Mouse (Mus musculus): ENCODE data around the gene Ctbp1. TPM values are rescaled to one million over a fixed set of nuclear protein-coding genes. Genes with fewer than 3 reads are reported as not detected.
A peak's percentile ranks its signal among the peaks of the same experiment; 100 is the strongest.

Gene Ctbp1
- polyA plus RNA-seq, 1 experiment from 2014 or later: 398 TPM

GRCm38 (mm10) chr5:33234391-33235031, 40.3 kb downstream of the Ctbp1 start:
- H3K4me3 ChIP-seq (ENCODE audit: low read length): no peak overlapping the region
- no peaks in the 10 kb centered on the region for H3K36me3 ChIP-seq (ENCODE audit: control insufficient read depth, insufficient read depth, low read length)
- no peak overlapping the region for H3K4me2 ChIP-seq (replicated peaks; ENCODE audit: low read depth, low read length)
- H3K27ac ChIP-seq (ENCODE audit: low read depth, low read length): no peak overlapping the region
- peak; percentile 33; the same call in 1 of the 2 replicates for ATAC-seq (ENCODE audit: low FRiP score, low TSS enrichment)
- H3K27me3 ChIP-seq (ENCODE audit: control insufficient read depth, insufficient read depth, low read length): no peaks in the 10 kb centered on the region
- H3K9ac ChIP-seq (ENCODE audit: low read depth, low read length): no peak overlapping the region
- H3K9me3 ChIP-seq (ENCODE audit: control insufficient read depth, low read length): no peaks in the 10 kb centered on the region
- peaks cover 13% of the 10 kb centered on the region; the same call in 1 of the 2 replicates for H3K4me1 ChIP-seq (ENCODE audit: control insufficient read depth, insufficient read depth, low read length)
- 47% methylated on average over 13 of the region's 13 CpGs for WGBS

DNA sequence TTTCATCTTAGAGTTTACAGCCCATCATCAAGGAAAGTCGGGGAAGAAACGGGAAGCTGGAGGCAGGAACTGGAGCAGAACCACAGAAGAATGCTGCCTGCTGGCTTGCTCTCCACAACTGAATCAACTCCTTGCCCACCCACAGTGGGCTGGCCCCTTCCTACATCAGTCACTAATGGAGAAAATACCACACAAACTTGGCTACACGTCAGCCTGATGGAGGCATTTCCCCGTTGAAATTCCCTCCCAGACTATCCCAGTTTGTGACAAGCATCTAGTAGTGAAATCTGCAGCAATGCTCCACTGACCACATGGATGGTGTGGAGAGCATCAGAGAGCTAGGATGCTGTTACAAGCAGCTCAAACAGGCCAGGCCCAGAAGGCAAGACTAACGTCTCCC, 42.0 kb downstream of the Ctbp1 start:
- ATAC-seq (ENCODE audit: low FRiP score, low TSS enrichment): no peak

DNA sequence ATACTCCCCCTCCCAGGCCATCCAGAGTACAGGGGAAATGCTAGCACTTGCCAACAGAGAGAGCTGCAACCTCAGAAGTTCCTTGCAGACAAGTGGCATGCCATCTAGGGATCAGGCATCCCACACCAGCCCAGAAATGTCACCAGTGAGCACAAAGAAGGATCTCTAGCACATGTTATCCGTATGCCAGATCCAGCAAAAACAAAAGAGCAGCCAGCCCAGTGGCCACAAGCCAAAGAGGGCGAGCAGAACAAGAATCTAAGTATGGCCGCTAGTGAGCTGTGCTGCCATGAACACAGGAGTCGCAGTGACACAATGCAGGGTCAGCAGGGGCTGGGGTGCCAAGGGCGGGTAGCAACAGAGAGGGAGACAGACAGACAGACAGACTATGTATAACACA, 44.5 kb downstream of the Ctbp1 start:
- H3K9ac ChIP-seq (ENCODE audit: low read depth, low read length): no peak overlapping the region
- no peak overlapping the region for H3K27ac ChIP-seq (ENCODE audit: low read depth, low read length)
- H3K4me1 ChIP-seq (ENCODE audit: control insufficient read depth, insufficient read depth, low read length): peaks cover 11% of the 10 kb centered on the region
- no peak overlapping the region for H3K4me2 ChIP-seq (replicated peaks; ENCODE audit: low read depth, low read length)
- no peaks in the 10 kb centered on the region for H3K27me3 ChIP-seq (ENCODE audit: control insufficient read depth, insufficient read depth, low read length)
- H3K9me3 ChIP-seq (ENCODE audit: control insufficient read depth, low read length): no peaks in the 10 kb centered on the region
- WGBS: 59% methylated on average over 5 of the region's 5 CpGs
- ATAC-seq (ENCODE audit: low FRiP score, low TSS enrichment): no peak
- H3K36me3 ChIP-seq (ENCODE audit: control insufficient read depth, insufficient read depth, low read length): no peaks in the 10 kb centered on the region
- no peak overlapping the region for H3K4me3 ChIP-seq (ENCODE audit: low read length)

More for the DNA sequence above, 42.0 kb downstream of the Ctbp1 start:
- H3K27ac ChIP-seq (ENCODE audit: low read depth, low read length): no peak overlapping the region
- no peak overlapping the region for H3K9ac ChIP-seq (ENCODE audit: low read depth, low read length)
- no peaks in the 10 kb centered on the region for H3K36me3 ChIP-seq (ENCODE audit: control insufficient read depth, insufficient read depth, low read length)
- no peak overlapping the region for H3K4me2 ChIP-seq (replicated peaks; ENCODE audit: low read depth, low read length)
- no peak overlapping the region for H3K4me3 ChIP-seq (ENCODE audit: low read length)
- no peaks in the 10 kb centered on the region for H3K27me3 ChIP-seq (ENCODE audit: control insufficient read depth, insufficient read depth, low read length)
- 73% methylated on average over 5 of the region's 5 CpGs for WGBS
- H3K9me3 ChIP-seq (ENCODE audit: control insufficient read depth, low read length): no peaks in the 10 kb centered on the region
- H3K4me1 ChIP-seq (ENCODE audit: control insufficient read depth, insufficient read depth, low read length): peaks cover 14% of the 10 kb centered on the region

DNA sequence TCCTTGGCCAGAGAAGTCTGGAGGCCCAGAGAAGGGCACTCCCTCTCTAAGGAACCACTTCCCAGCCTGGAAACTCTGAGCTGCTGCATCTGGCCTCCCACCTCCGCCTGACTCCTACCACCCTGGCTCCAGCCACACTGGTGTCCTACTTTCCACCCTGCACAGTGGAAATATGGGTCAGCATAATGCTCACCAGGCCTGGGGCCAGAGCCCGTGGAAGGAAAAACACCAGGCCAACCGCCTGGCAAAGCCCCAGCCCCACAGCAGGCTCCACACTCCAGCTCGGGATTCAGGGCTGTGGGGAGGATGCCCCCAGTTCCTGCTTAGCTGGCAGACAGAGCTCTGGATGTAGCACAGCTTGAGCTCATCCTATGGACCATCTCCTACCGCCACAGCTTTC, 46.4 kb downstream of the Ctbp1 start:
- Histone ChIP-seq H3K27me3 (ENCODE audit: control insufficient read depth, insufficient read depth, low read length) (no peaks in the 10 kb centered on the region), H3K4me1 (ENCODE audit: control insufficient read depth, insufficient read depth, low read length) (peaks cover 6% of the 10 kb centered on the region), H3K4me3 (ENCODE audit: low read length) (no peak overlapping the region), H3K27ac (ENCODE audit: low read depth, low read length) (peak overlapping the region; percentile 20; the same call in 1 of the 2 replicates), H3K4me2 (replicated peaks; ENCODE audit: low read depth, low read length) (no peak overlapping the region), H3K9ac (ENCODE audit: low read depth, low read length) (no peak overlapping the region), H3K9me3 (ENCODE audit: control insufficient read depth, low read length) (no peaks in the 10 kb centered on the region), H3K36me3 (ENCODE audit: control insufficient read depth, insufficient read depth, low read length) (no peaks in the 10 kb centered on the region)
- no peak for ATAC-seq (ENCODE audit: low FRiP score, low TSS enrichment)
- 68% methylated on average over 5 of the region's 5 CpGs for WGBS

DNA sequence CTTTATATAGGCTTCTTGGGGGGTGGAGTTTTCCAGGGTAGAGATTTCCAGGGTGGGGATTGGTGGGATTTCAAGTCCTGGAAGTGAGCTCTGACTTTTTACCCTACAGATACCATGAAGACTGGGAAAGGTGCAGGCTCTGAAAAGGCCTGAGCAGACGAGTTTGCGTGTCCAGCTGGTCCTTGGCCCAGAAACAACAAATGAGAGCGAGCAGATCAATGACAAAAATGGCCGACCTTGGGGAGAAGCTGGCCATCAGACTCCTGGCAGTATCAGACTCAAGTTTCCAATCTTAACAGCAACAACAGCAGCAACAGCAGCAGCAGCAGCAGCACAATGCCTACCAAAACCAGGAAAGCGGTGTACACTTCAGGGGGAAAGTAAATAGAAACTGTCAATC, 49.1 kb downstream of the Ctbp1 start:
- 79% methylated on average over 5 of the region's 5 CpGs for WGBS
- Histone ChIP-seq H3K9me3 (ENCODE audit: control insufficient read depth, low read length) (no peaks in the 10 kb centered on the region), H3K4me1 (ENCODE audit: control insufficient read depth, insufficient read depth, low read length) (peaks cover 6% of the 10 kb centered on the region), H3K4me2 (replicated peaks; ENCODE audit: low read depth, low read length) (no peak overlapping the region), H3K27ac (ENCODE audit: low read depth, low read length) (no peak overlapping the region), H3K4me3 (ENCODE audit: low read length) (no peak overlapping the region), H3K36me3 (ENCODE audit: control insufficient read depth, insufficient read depth, low read length) (no peaks in the 10 kb centered on the region), H3K9ac (ENCODE audit: low read depth, low read length) (no peak overlapping the region), H3K27me3 (ENCODE audit: control insufficient read depth, insufficient read depth, low read length) (no peaks in the 10 kb centered on the region)
- no peak for ATAC-seq (ENCODE audit: low FRiP score, low TSS enrichment)

- no peak overlapping the region for H3K4me3 ChIP-seq (ENCODE audit: low read length)
- no peak overlapping the region for H3K9ac ChIP-seq (ENCODE audit: low read depth, low read length)
- no peaks in the 10 kb centered on the region for H3K36me3 ChIP-seq (ENCODE audit: control insufficient read depth, insufficient read depth, low read length)
- no peak overlapping the region for H3K4me2 ChIP-seq (replicated peaks; ENCODE audit: low read depth, low read length)
- H3K27ac ChIP-seq (ENCODE audit: low read depth, low read length): no peak overlapping the region; the same call in 1 of the 2 replicates
- peaks cover 6% of the 10 kb centered on the region for H3K4me1 ChIP-seq (ENCODE audit: control insufficient read depth, insufficient read depth, low read length)
- H3K27me3 ChIP-seq (ENCODE audit: control insufficient read depth, insufficient read depth, low read length): no peaks in the 10 kb centered on the region
- H3K9me3 ChIP-seq (ENCODE audit: control insufficient read depth, low read length): no peaks in the 10 kb centered on the region
- WGBS: 71% methylated on average over 7 of the region's 7 CpGs
- ATAC-seq (ENCODE audit: low FRiP score, low TSS enrichment): no peak
Observed at GRCm38 (mm10) chr5:33224491-33224890, 50.3 kb downstream of the Ctbp1 start.

DNA sequence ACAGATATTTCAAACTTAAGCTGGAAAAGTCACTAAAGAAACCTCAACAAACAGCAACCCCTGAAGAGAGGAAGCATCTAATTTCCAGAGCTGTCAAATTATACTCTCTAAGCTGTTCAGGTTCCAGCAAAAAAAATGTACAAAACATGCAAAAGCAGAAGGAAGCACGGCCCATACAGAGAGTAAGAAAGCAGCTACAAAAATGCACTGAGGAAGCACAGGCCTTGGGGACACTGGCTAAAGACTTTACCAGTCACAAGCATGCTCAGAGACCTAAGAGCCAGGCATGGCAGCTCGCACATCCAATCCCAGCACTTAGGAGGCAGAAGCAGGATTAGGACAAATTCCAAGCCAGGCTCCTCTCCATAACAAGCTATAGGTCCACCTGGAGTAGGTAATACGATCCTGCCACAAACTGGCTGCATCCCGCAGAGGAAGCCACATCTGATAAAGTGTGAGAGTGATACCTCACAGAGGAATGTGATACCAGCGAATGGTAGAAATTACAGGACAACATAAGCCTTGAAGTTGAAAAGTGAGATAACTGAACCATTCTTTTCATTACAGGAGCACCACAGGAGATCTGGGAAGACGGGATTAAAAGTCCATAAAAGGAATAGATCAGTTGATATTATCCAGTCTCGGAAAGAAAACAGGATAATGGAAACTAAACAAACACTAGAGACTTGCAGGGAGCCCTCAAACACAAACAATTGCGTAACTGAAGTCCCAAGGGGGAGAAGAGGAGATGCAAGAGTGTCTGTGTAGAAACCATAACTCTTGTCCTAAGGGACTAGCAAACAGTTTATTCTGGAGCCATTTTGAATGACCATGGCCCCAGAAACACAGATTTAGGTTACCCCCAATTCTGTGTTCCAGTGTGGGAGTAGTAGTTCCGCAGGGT, 51.7 kb downstream of the Ctbp1 start:
- Histone ChIP-seq H3K27ac (ENCODE audit: low read depth, low read length) (no peak overlapping the region), H3K27me3 (ENCODE audit: control insufficient read depth, insufficient read depth, low read length) (no peaks in the 10 kb centered on the region), H3K36me3 (ENCODE audit: control insufficient read depth, insufficient read depth, low read length) (no peaks in the 10 kb centered on the region), H3K4me2 (replicated peaks; ENCODE audit: low read depth, low read length) (no peak overlapping the region), H3K4me3 (ENCODE audit: low read length) (no peak overlapping the region), H3K9me3 (ENCODE audit: control insufficient read depth, low read length) (no peaks in the 10 kb centered on the region), H3K4me1 (ENCODE audit: control insufficient read depth, insufficient read depth, low read length) (peaks cover 7% of the 10 kb centered on the region), H3K9ac (ENCODE audit: low read depth, low read length) (no peak overlapping the region)
- no peak for ATAC-seq (ENCODE audit: low FRiP score, low TSS enrichment)
- 39% methylated on average over 9 of the region's 9 CpGs for WGBS

GRCm38 (mm10) chr5:33222389-33222788, 52.4 kb downstream of the Ctbp1 start:
- no peak overlapping the region for H3K4me3 ChIP-seq (ENCODE audit: low read length)
- H3K4me2 ChIP-seq (replicated peaks; ENCODE audit: low read depth, low read length): no peak overlapping the region
- H3K27ac ChIP-seq (ENCODE audit: low read depth, low read length): no peak overlapping the region
- no peaks in the 10 kb centered on the region for H3K27me3 ChIP-seq (ENCODE audit: control insufficient read depth, insufficient read depth, low read length)
- ATAC-seq (ENCODE audit: low FRiP score, low TSS enrichment): no peak
- no peak overlapping the region for H3K9ac ChIP-seq (ENCODE audit: low read depth, low read length)
- no peaks in the 10 kb centered on the region for H3K9me3 ChIP-seq (ENCODE audit: control insufficient read depth, low read length)
- WGBS: 39% methylated on average over 6 of the region's 6 CpGs
- H3K4me1 ChIP-seq (ENCODE audit: control insufficient read depth, insufficient read depth, low read length): peaks cover 12% of the 10 kb centered on the region; the same call in 1 of the 2 replicates
- H3K36me3 ChIP-seq (ENCODE audit: control insufficient read depth, insufficient read depth, low read length): no peaks in the 10 kb centered on the region
